Mouse (Mus musculus) c-Kit-positive CD71-positive TER-119-positive erythroid progenitor cells, embryonic 14.5 days (primary cell): Measurements from ENCODE around the gene Dgkd.

Experiments used
- DNase-seq: peaks from one replicate; pipeline ENCODE4 v3.0.0-alpha.2; 2013; ENCODE audit warnings: low spot score

Dgkd gene

GRCm38 (mm10) chr1:87848237-87848996 lies 4.7 kb upstream of the Dgkd start:
- DNase-seq = no peak

- DNase-seq = no peak
Measured at GRCm38 (mm10) chr1:87849278-87849677, 3.8 kb upstream of the Dgkd start.

GRCm38 (mm10) chr1:87851344-87851743 lies 1.7 kb upstream of the Dgkd start:
- no peak for DNase-seq

- no peak for DNase-seq
Measured at GRCm38 (mm10) chr1:87852081-87852790, 851 bp upstream of the Dgkd start.

GRCm38 (mm10) chr1:87853601-87854361 lies 694 bp downstream of the Dgkd start:
- DNase-seq = peak; percentile 25

DNA sequence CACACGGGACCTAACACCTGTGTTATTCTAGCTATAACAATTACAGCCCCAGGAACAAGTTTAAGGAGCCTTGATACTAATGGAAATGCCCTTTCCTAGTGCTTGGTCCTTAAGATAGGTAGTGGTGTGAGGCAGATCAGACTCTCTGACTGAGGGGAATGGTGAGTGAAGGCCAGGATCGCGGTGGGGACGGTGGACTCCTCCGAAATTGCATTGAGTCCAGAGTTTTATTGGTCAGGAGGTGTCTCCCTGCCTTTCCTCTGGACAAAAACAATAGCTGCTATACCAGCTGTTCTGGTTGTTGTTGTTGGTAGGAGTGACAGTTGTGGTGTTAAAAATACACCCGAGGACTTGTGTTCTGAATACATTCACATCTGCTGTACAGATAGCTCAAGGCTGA lies 1.3 kb downstream of the Dgkd start:
- DNase-seq = no peak

GRCm38 (mm10) chr1:87854851-87855251 lies 1.8 kb downstream of the Dgkd start:
- no peak for DNase-seq

DNA sequence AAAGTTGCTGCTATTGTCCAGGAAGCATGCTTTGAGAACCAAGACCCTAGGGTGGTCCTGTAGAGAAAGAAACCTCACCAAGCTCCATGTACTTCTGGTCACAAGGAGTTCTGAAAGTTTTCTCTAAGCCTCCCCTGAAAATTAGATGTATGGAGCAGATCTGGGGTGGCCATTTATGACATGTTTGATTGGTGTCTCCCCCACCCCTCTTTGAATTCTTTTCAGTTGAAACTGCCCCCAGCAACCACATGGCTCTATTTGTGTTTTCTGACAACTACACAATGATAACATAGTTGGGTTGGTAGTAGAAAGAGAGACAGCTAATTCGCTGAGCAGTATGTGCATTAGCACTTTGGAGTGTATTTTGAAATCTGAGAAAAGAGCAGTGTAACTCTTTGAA lies 2.4 kb downstream of the Dgkd start:
- DNase-seq = no peak

DNA sequence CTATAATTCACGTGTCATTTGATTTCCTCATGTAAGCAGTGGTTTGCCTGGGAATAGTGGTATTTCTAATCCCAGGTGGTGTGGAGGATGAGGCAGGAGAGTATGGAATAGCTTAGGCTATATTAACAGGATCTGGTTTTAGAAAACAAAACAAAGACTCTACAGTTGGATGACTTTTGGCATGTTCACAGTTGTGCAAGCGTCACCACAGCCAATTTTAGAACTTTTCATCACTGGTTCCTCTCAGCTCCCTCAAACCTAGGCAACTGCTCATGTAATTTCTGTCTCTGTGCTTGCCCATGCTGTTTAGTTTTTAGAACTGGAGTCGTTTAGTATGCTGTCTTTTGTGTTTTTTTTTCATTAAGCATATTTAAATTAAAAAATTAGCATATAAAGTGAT lies 3.7 kb downstream of the Dgkd start:
- DNase-seq = no peak

DNA sequence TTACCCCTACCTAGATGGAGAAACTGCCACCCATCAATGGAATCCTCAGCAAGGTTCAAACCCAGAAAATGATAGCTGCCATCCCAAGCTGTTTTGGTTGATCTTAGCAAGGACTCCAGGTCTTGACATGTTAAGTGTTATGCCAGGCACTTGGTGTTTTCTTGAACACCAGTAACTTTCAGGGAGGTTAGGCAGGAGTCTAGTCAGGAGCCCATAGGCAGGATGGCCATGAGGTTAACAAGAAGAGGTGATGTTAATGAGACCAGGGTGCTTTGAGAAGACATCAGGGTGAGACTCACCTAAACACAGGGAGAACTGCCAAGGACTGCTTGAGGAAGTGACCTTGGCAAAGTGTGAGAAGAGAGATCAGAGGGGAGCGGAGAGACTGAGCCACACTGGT lies 4.9 kb downstream of the Dgkd start:
- no peak for DNase-seq

DNA sequence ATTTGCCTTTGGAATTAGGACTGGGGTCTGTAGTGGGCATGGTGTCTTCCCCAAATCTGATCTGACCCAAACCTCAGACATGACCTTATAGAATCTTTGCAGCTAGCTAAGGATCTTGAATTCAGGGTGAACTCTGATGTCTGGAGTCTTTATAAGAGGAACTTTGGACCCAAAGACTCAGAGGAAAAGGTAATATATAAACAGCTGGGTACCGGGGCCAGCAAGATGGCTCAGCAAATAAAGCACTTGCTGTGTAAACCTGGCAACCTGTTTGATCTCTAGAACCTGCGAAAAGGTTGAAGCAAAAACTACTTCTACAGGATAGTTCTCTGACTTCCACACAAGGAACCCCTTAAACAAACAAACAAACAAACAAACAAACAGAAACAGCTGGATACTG lies 5.4 kb downstream of the Dgkd start:
- no peak for DNase-seq

DNA sequence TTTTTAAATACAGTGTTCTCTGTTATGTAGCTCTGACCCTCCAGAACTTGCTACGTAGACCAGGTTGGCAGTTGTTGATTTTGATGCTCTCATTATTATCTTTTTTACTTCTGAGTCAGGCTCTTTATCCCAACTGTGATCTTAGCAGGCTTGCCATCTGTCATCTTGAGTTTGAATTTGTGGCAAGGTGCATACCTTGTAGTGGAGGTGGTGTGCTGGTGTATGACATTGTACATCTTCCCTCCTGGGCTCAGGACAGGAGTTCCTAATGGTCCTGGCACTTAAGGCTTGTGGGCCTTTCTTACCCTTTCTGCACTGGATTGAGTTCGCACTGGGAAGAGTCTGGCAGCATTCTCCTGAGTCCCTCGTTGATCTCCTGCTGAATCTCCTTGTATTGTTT lies 10.5 kb downstream of the Dgkd start:
- no peak for DNase-seq

GRCm38 (mm10) chr1:87864889-87865288 lies 11.8 kb downstream of the Dgkd start:
- DNase-seq = no peak

- no peak for DNase-seq
Measured at GRCm38 (mm10) chr1:87866672-87867071, 13.6 kb downstream of the Dgkd start.

DNA sequence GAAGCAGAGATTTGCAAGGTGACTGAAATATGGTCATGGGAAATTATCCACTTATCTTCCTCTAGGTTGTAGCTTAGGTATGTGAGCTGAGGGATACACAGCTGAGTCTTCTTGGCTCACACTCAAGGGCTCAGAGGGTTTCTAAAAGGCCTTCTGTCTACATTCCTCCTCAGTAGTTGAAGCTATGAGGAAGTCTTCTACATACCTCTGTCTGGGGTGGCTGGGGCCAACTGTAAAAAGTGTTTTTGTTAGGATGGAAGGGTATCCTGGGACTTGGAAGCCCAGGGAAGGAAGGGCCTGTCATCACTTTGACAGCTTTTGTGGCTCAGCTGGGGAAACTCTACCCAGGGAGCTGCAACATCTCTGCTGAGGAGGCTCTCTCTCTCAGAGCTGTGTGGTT lies 18.5 kb downstream of the Dgkd start:
- no peak for DNase-seq

- peak; percentile 20 for DNase-seq
Measured at GRCm38 (mm10) chr1:87873081-87873480, 20.0 kb downstream of the Dgkd start.

GRCm38 (mm10) chr1:87876065-87876464 lies 23.0 kb downstream of the Dgkd start:
- DNase-seq = no peak

GRCm38 (mm10) chr1:87877552-87878283 lies 24.6 kb downstream of the Dgkd start:
- DNase-seq = no peak

- DNase-seq = no peak
Measured at GRCm38 (mm10) chr1:87879034-87879433, 25.9 kb downstream of the Dgkd start.

DNA sequence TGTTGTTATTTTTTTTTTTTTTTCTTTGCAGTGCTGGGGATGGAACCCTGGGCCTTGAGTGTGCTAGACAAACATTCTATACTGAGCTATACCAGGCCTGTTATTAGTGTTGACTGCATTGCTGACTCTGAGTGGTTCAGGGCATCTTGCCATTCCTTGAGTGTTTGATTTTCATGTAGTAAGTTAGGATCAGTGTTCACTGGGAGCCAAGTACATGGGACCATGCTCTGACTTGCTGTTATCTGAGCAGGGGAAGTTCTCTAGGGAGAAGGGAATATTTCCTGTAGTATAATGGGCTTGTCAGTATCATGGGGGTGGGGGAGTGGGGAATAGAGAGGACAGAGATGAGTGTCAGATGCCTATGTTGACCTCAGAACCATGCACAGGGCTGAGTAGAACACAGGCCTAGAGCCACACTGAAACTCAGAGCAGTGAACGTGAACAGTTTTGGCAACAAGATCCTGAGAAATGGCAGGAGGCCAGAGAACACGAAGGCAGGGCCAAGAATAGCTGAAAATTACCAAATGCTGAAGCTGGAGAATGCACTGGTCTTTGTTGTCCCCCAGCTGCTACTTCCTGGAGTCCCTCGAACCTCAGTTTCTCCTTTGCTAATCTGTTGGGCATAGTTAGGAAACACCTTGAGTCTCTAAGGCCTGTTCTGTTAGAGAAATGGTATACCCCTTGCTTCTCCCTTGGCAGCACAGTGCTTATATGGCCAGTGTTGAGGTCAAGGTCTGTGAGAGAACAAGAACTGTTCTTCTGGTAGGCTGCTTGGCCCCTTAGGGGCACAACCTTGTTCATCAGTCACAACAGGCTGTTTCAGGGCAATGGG lies 26.6 kb downstream of the Dgkd start:
- DNase-seq = no peak

GRCm38 (mm10) chr1:87880326-87880627 lies 27.2 kb downstream of the Dgkd start:
- DNase-seq = no peak

DNA sequence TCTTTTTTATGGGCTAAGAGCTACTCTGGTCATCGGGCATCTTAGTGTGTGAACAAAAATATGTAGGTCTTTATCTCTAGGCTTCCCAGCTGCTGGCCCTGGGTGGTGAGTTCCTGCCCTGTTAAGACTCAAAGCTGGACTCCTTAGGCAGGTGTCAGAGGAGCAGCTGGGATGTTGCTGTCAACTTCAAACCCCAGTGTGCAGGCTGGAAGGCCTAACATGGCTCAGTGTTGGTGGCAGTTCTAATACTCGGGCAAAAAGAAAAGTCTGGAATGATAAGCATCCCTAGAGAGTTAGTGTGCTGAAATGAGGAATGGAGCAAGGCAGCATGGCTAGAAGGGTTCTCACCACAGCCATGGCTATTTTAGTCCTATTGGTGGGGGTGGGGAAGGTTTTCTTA lies 27.8 kb downstream of the Dgkd start:
- DNase-seq = no peak
